ENCODE assay signal across 8 mouse cellular contexts in genomic region chr12:85686466-85687216, GRCm38 (mm10). TPM values are rescaled to one million over a fixed set of nuclear protein-coding genes. Genes with fewer than 3 reads are reported as not detected.
A peak's percentile ranks its signal among the peaks of the same experiment; 100 is the strongest.
DNase-seq lines count a peak whose midpoint lies in the region; ATAC-seq and TF ChIP-seq lines count a peak whose summit lies in the region.

TSS of gene Batf (plus strand) at chr12:85686669.

- H3K4me2 ChIP-seq in heart, embryonic 13.5 days: peak within 1 kb of the TSS; percentile 68
- H3K4me2 ChIP-seq in liver, embryonic 13.5 days: peak within 1 kb of the TSS; percentile 55

- peak; percentile 44 to 45 for DNase-seq in lung, adult 18-20 months
- DNase-seq in lung, postnatal 14 days: no peak
- DNase-seq in liver, embryonic 13.5 days: no peak
- DNase-seq in spleen, adult 2 months (ENCODE audit: low read depth in 1 of 2, low spot score in 2 of 2): peak; percentile 61 to 62
- no peak for DNase-seq in layer of hippocampus, postnatal 14 days (ENCODE audit: low spot score in 2 of 2)
- no peak for DNase-seq in gastrocnemius, adult 18-20 months (ENCODE audit: low spot score)
- DNase-seq in cerebellum, adult 9-10 months: no peak

- H3K9me3 ChIP-seq in heart, embryonic 13.5 days: no peaks in the 10 kb centered on the region; the same call in 1 of the 2 replicates
- no peaks in the 10 kb centered on the region for H3K9me3 ChIP-seq in liver, embryonic 13.5 days (replicated peaks)

- H3K4me3 ChIP-seq in heart, embryonic 13.5 days: peak within 1 kb of the TSS; percentile 44
- H3K4me3 ChIP-seq in liver, embryonic 13.5 days (replicated peaks): peak within 1 kb of the TSS; percentile 43
- H3K4me3 ChIP-seq in spleen, adult 2 months (ENCODE audit: extremely low read depth, insufficient read depth, insufficient read length): peak within 1 kb of the TSS; percentile 89

- TF ChIP-seq POLR2A in spleen, adult 2 months (IDR thresholded peaks at IDR 0.05; ENCODE audit: low read depth, low read length): peak; percentile 58

- H3K9ac ChIP-seq in heart, embryonic 13.5 days: peak within 1 kb of the TSS; percentile 66
- H3K9ac ChIP-seq in liver, embryonic 13.5 days: peak within 1 kb of the TSS; percentile 49

- H3K36me3 ChIP-seq in heart, embryonic 13.5 days: no peaks in the 10 kb centered on the region
- no peaks in the 10 kb centered on the region for H3K36me3 ChIP-seq in liver, embryonic 13.5 days
- peaks cover 14% of the 10 kb centered on the region for H3K36me3 ChIP-seq in spleen, adult 2 months (ENCODE audit: control insufficient read depth, insufficient read depth, low read length)

- WGBS in heart, embryonic 13.5 days: 23% methylated on average over 22 of the region's 22 CpGs
- WGBS in liver, embryonic 13.5 days (ENCODE audit: insufficient replicate concordance): 5% methylated on average over 22 of the region's 22 CpGs
- WGBS in spleen, adult 2 months: 5% methylated on average over 18 of the region's 22 CpGs

- H3K27me3 ChIP-seq in heart, embryonic 13.5 days (replicated peaks): no peaks in the 10 kb centered on the region; the same call in 1 of the 2 replicates
- H3K27me3 ChIP-seq in liver, embryonic 13.5 days: no peaks in the 10 kb centered on the region
- H3K27me3 ChIP-seq in spleen, adult 2 months (ENCODE audit: control insufficient read depth, insufficient read depth, low read length): no peaks in the 10 kb centered on the region

- ATAC-seq in heart, embryonic 13.5 days (ENCODE audit: extremely low read depth, insufficient number of reproducible peaks, low FRiP score, low TSS enrichment): 0 out of 2 replicates have a peak, but pooled peaks have one; percentile 48
- no peak for ATAC-seq in liver, embryonic 13.5 days (ENCODE audit: low read depth)

- peaks cover 43% of the 10 kb centered on the region for H3K4me1 ChIP-seq in heart, embryonic 13.5 days
- H3K4me1 ChIP-seq in liver, embryonic 13.5 days (replicated peaks): peaks cover 11% of the 10 kb centered on the region
- H3K4me1 ChIP-seq in spleen, adult 2 months (ENCODE audit: control insufficient read depth, insufficient read depth, insufficient read length): peaks cover 3% of the 10 kb centered on the region; the same call in 1 of the 2 replicates

- H3K27ac ChIP-seq in heart, embryonic 13.5 days (replicated peaks): 0 out of 2 replicates have a peak within 1 kb of the TSS, but pooled peaks have one; percentile 9
- H3K27ac ChIP-seq in liver, embryonic 13.5 days: no peak within 1 kb of the TSS
- peak within 1 kb of the TSS; percentile 86 for H3K27ac ChIP-seq in spleen, adult 2 months (ENCODE audit: insufficient read depth, low read length)

- no peak for TF ChIP-seq CTCF in spleen, adult 2 months (IDR thresholded peaks at IDR 0.05; ENCODE audit: extremely low read depth, insufficient read depth, insufficient read length, insufficient replicate concordance)

RNA-seq across cellular contexts. Expression of gene Batf, which starts in this region (rescaled TPM):
- polyA plus RNA-seq in heart, embryonic 13.5 days (2015; fragmentation: Nextera tagmentation; extraction: Ambion mirVana): 5.3 and 6.7 TPM in 2 replicates
- polyA plus RNA-seq in liver, embryonic 13.5 days (2015; fragmentation: Nextera tagmentation; extraction: Ambion mirVana): 4.3 and 4.7 TPM in 2 replicates
- 15.4 and 18.5 TPM in 2 replicates for polyA plus RNA-seq in spleen, adult 2 months (2012; rRNA removed)
- total RNA-seq in layer of hippocampus, postnatal 14 days (2021): under 1 TPM; 0.46 to 0.55 TPM
- under 1 TPM in 1 of 2 experiments, not detected in 1; 0.32 TPM for total RNA-seq in gastrocnemius, adult 18-20 months (2021)

Comparison
In these comparisons a context has a peak if more than half of its experiments do, and no peak if none do; other contexts are left out.
1. DNase-seq: peak in lung, adult 18-20 months (2 of 2) and spleen, adult 2 months (2 of 2); none in lung, postnatal 14 days (single experiment), liver, embryonic 13.5 days (single experiment), layer of hippocampus, postnatal 14 days (0 of 2), gastrocnemius, adult 18-20 months (single experiment) and cerebellum, adult 9-10 months (single experiment).
2. Peak in every context shown above with its lines, with median percentiles within 50 percentile points of each other: H3K4me3 ChIP-seq.